Mouse (Mus musculus): ENCODE data around the gene Cd300lf. TPM values are rescaled to one million over a fixed set of nuclear protein-coding genes. Genes with fewer than 3 reads are reported as not detected.

The Cd300lf gene
- total RNA-seq, 2 experiments from 2014 or later, result 0.31 to 0.52 TPM

- no peak for DNase-seq
These were observed 28.8 kb downstream of the Cd300lf start for GRCm38 (mm10) chr11:115104769-115105563.

DNA sequence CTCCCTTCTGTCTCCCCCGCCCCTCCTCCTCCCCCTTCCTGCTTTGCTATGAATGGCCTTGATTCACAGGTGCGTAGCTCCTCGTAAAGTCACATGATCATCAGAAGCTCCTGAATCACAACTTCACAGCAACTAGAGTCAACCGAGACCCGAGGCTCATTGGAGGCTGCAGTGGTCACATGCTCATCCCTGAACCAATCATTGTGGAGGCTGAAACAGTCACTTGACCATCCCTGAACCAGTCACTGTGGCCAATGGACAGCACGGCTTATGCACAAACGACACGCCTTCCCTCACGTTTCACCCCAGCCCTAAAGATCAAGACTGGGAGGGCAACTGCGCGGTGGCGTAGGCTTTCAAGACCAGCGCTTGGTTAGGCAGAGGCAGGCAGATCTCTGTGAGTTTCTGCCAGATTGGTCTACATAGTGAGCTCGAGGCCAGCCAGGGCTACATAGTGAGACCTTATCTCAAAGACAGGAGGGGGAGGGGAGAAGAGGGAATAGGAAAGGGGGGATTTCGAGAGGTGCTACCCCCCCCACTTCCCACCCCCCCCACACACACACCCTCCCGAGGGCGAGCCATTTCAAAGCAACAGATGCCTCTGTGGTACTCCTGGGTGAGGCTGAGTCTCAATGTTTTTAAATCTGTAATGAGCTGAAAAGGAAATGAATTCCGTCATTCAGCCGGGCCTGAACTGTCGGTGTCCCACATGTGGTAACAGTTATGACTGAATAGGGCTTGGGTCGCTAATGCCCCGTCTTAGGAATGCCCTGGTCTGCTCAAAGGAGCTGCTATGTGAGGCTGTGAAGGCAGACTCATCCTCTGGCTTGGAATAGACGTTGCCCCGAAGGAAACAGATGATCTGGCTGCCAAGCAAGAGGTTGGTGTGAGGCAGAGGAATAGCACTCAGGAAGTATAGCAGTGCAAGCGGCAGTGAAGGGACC lies 30.1 kb downstream of the Cd300lf start:
- no peak for DNase-seq

DNA sequence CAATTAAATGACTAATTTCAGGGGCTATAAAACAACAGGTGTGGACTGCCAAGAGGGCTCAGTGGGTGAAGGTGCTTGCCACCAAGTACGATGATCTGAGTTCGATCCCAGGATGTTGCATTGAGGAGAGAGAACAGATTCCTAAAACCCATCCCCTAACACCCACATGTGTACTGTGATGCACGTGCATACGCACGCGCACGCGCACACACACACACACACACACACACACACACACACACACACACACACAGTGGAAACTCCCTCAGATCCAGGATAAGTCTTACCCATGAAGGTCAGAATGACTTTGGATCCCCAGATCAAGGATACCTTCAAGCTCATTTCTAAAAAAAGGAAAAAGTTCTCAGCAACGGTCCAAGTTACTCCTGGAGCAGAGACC lies 31.7 kb downstream of the Cd300lf start:
- no peak for DNase-seq

DNA sequence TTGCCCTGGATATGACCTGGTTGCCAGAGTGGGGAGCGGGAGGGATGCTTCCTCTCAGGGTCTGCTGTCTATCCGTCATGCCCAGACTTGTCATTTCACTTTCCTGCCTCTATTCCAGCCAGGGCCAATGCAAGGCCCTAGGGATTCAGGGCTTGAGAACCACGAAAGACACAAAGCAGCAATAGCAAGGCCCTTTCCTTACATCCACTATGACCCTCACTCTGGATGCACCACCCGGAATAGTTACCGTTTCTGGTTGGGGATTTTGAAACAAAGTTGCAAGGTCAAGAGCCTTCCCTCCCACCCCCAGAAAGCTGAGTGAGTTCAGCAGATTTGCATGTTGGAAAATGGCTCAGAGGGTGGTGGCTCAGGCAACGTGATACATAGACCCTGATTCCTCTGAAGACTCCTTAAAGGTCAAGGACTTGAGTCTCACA lies 32.2 kb downstream of the Cd300lf start:
- DNase-seq, result no peak

GRCm38 (mm10) chr11:115100741-115101140 lies 33.1 kb downstream of the Cd300lf start:
- no peak for DNase-seq

DNA sequence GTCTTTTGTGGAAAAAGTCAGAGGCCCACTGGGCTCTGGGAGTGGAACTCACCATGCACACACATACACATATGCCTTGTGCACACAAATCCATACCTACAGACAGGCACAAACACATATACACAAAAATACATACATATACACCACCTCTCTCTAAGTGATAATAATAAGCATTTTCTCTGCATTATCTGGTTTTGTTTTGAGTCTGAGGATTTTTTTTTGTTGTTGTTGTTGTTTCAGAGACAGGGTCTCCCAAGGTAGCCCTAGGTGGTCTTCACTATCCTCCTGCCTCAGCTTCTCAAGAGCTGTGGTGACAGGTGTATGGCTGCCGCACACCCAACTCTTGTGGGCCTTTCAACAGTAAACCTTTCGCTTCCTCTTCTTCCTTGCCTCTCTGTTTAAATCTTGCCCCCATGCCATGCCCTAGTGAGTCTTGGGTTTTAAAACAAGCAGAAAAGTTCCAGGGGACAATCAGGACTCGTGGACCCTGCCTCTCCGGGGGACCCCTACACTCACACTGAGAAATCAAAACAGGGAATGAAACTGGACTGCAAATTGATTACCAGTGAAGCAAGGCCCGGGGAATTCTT lies 33.7 kb downstream of the Cd300lf start:
- DNase-seq, result no peak

- no peak for DNase-seq
These were observed 34.5 kb downstream of the Cd300lf start for GRCm38 (mm10) chr11:115099241-115099840.

DNA sequence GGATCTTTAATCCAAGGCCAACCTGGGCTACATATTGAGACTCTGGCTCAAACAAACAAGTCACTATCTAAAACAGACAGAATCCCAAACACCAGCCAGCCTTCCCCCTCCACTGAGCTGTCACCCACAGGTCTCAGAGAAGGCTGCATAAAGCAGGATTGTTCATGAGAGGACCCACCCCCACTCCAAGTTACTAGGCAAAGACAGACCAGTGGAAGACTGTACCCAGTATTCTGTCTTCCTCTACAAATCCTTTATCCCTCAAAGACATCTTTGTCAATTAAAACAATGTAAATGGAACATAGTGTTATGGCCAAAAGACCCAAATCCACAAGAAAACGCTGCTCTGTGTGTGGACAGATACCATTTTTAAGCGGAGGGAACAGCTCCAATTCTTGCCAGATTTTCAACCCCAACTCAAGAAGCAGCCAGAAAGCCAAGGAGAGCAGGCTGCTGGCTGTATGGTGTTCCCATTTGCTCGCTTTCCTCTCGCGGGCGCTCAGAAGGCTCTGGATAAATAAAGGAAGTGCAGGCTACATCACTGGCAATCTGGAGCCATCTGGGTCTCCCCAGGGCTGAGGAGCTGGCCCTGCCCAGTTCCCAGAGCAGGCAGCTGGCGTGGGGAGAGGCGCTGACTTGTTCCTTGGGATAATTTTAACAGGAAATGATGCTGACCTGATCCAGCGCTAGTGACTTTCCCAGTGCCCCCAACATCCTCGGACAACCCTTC lies 35.4 kb downstream of the Cd300lf start:
- DNase-seq, result peak; percentile 23

DNA sequence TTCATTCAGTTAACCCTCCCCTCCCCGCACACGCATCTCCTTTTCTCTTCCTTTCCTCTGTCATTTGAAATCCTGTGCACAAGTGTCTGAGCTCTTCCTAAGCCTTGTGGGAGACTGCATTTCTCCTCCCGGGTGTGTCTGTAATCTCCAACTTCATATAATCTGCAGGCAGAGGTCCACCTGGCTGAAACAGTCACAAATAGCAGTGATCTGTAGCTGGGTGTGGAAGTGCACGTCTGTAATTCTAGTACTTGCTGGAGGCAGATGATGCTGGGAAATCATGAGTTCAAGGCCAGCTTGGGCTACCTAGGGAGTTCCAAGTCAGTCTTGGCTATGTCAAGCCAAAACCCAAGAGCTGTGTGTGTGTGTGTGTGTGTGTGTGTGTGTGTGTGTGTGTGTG lies 41.7 kb downstream of the Cd300lf start:
- no peak for DNase-seq

GRCm38 (mm10) chr11:115091362-115091901 lies 42.4 kb downstream of the Cd300lf start, which contains the start of gene Rab37:
Gene Rab37, plus strand, starts transcription at chr11:115091431.
- peak; percentile 31 for DNase-seq

GRCm38 (mm10) chr11:115089853-115090252 lies 43.9 kb downstream of the Cd300lf start:
- no peak for DNase-seq

DNA sequence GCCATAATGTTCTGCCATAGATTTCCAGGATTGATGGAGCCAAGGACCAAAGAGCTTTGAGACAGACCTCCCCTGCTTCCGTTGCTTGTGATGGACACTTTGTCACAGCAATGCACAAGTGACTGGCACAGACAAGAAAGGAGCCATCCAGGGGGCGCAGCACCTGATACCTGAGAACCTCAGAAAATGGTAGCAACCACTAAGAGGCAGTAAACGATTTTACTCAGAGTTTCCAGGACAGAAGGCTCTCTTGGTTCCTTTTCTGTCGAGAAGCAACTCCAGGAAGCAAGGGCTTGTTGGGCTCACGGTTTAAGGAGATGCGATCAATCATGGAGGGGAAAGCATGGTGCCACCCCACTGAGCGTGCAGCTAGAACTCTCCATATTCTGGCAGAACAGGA lies 47.6 kb downstream of the Cd300lf start:
- no peak for DNase-seq

GRCm38 (mm10) chr11:115085064-115085463 lies 48.7 kb downstream of the Cd300lf start:
- no peak for DNase-seq

GRCm38 (mm10) chr11:115084595-115084994 lies 49.2 kb downstream of the Cd300lf start:
- no peak for DNase-seq

GRCm38 (mm10) chr11:115083376-115084139 lies 50.2 kb downstream of the Cd300lf start:
- DNase-seq, result peak; percentile 85

DNA sequence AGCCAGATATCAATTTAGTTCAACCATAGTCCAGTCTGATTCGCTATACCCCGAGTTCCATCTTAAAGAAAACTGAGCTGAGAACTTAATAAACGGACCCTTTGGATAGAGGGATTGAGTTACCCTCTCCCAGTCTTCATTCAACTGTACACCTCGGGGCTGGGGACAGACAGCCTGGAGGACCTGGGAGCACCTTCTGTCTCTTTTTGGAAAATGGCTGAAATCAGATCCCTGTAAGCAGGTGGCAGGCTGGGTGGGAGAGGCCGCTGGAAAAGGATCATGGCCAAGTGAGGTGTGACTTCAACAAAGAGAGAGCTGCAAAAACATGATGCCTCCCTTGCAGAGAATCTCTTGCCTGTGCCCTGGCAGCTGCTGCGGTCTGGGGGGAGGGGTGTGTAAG lies 51.6 kb downstream of the Cd300lf start:
- no peak for DNase-seq

DNA sequence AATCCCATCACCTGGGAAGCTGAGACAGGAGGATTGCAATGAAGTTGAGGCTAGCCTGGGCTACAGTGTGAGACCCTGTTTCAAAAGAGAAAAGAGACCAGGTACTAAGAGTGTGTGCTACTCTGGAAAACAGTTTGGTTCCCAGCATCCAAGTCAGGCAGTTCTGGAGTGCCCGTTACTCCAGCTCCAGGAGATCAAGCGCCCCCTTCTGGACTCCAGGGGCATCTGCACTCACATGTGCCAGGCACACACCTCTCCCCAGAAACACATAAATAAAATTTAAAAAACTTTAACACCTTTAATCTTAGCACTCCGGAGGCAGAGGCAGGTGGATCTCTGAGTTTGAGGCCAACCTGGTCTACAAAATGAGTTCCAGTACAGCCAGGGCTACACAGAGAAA lies 52.4 kb downstream of the Cd300lf start:
- DNase-seq, result no peak

DNA sequence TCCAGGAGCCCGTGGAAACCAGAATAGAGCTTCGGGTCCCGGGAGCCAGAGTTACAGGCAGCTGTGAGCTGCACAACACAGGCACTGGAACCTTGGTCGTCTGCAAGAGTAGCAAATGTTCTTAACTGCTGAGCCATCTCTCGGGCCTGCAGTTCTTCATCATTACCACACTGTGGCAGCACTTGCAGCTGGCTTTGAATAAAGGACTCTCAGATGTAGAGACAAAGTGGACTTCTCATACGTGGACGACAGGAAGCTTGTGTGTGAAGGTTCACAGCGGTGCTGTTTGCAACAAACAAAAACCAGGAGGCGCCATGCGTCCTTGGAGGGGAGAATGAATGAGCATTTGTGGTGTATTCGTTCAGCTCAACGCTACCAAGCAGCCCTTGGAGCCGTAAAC lies 52.9 kb downstream of the Cd300lf start:
- DNase-seq, result peak; percentile 52

DNA sequence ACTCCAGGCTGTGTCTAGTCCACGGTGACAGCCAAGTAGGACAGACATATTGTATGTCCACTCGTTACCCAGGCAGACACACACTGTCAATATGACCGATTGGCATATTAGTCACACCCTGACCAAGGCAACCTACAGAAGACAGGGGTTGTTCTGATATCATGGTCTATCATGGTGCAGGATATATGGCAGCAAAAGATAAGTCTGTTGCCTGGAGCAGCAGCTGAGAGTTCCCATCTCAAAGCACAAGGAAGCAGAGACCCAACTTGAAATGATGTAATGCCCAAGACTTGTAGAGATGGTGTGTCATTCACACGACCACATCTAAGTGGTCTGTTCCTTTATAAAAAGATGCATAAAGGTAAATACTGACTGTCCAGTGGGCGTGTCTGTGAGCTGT lies 55.1 kb downstream of the Cd300lf start:
- DNase-seq, result no peak

DNA sequence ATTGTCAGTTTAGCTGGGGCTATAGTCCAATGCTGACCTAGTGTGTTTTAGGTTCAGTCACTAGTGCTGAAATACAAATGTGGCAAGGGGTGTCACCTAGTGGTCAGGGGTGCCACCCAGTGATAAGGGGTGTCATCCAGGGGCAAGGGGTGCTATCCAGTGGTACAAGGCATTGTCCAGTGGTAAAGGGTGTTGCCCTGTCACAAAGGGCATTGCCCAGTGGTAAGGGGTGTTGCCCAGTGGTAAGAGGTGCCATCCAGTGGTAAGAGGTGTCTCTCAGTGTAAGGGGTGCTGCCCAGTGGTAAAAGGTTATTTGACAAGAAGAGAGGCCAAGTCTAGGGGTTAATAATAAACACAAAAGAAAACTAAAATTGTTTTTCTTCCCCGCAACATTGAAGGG lies 56.4 kb downstream of the Cd300lf start:
- no peak for DNase-seq

DNA sequence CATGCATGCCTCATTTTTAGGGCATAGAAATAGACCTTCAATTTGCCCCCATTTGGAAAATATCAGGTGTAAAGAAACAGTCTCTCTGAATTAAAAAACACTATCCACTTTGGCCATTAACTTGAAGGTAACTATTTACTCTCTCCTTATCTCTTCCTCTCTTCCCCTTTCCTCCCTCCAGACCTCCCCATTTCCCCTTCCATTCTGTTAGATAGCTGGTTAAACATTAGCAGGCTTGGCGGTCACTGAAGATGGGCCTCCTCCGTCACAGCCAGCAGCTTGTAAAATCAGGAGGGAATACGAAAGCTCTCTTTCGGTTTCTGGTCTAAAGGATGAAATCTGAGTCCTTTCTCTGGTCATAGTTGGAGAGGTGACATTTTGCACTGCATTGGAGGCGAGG lies 57.9 kb downstream of the Cd300lf start:
- no peak for DNase-seq
